Mouse (Mus musculus): ENCODE results near the gene Man1c1.

Gene Man1c1

DNA sequence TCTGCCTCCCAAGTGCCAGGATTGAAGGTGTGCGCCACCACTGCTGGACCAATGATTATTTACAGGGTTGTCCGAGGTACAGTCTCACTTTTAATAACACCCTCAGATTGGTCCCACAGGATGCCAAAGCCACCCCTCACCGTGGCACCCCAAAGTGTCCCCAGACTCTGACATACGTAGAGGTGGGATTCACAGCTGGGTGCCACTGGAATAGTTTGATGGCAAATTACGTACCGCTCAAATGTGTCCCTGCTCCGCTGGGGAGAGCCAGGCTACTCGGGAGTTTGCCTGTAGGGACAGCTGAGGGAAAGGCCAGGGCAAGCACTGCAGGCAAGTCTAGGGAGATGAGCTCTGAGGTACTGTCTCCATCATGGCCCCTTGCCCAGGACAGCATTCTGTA lies 30.9 kb downstream of the Man1c1 start:
- no peak for DNase-seq

DNA sequence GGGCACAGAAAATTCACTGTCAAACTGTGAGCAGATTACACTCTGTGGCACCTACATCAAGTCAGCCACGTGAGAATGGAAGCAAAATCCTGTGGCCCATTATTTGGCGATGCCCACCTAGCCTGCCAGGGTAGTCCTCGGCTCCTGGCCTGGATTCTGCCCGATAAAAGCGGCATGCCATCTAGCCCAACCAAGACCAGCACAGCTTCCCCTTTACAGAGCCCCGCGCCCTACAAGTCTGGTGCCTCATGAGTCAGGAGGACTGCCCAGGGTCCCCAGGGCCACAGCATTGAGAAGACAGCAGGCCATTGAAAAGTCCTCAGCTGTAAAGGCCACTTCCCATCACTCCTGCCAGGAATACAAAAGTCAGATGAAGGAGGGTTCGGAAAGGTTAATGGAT lies 31.8 kb downstream of the Man1c1 start:
- DNase-seq: no peak

DNA sequence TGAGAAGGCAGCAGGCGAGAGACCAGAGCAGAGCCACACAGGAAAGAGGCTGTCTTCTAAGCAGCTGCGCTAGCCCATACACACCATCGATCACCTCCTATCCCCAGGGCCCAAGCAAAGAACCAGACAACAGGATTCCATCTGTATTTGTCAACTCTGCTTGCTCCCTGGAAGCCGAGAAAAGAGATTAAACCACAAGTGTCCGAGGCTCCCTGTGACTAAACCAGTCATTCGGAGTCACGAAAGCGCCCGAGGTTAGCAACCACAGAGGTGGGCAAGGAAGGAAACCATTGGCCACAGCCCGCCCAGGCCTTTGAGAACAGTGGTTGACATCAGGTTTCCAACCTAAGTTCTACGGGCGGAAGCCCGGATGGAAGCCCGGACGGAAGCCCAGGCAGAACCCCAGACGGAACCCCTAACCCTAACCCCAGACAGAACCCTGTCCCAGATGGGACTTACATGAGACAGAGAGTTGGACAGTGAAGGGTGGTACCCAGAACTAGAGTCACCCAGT lies 32.4 kb downstream of the Man1c1 start:
- no peak for DNase-seq

DNA sequence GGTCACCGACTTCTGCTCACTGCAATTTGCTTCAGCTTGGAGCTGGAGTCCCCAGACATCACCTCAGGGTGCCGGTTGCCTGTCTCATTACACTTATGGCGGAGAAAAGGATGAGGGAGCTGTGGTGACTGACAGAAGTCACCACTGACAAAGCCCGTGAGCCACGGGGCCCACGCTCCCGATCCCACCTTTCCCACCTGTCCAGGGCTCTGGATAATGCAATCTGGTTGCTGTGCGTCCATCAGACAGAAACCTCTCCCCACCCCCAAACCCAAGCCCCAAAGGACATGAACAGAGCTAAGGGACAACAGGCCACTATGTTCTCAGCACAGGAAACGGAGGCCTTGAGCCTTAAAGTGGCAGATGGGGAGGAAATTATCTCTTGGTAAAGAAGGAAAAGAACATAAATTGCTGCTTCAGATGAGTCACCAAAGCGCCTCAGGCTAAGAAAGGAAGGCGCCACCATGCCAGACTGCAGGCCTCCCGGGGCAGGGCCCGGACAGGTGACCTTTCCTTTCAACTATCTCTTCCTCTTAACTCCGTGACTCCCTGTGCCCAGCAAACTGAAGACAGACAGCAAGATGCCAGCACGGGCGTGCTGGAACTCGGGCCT lies 34.2 kb downstream of the Man1c1 start:
- DNase-seq: peak; percentile 45

- DNase-seq: no peak
Observed at GRCm38 (mm10) chr4:134668355-134669028, 35.6 kb downstream of the Man1c1 start.

- no peak for DNase-seq
Observed at GRCm38 (mm10) chr4:134666391-134666790, 37.7 kb downstream of the Man1c1 start.

GRCm38 (mm10) chr4:134663052-134663451 lies 41.0 kb downstream of the Man1c1 start:
- DNase-seq: no peak

DNA sequence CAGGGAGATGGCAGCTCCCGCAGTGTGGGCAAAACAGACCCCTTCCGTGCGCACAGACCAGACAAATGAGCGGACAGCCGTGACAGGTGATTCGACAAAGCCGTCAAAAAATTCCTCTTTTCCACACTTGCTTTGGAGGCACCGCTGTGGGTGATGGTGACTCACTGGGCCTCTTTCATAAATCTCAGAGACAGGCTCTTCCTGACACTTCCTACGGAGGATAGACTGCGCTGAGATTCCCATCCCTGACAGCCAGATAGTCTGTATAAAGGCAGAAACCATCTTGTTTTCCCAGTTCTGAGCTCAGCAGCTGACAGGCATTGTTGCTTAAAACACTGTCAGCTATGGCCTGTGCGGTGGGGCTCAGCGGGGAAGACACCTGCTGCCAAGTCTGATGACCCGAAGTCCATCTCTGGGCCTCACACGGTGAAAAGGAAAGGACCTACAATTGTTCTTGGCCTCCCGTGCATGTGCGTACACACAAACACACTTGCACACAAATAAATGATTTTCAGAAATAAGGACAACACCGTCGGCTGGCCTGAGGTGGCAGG lies 43.4 kb downstream of the Man1c1 start:
- peak; percentile 23 for DNase-seq

DNA sequence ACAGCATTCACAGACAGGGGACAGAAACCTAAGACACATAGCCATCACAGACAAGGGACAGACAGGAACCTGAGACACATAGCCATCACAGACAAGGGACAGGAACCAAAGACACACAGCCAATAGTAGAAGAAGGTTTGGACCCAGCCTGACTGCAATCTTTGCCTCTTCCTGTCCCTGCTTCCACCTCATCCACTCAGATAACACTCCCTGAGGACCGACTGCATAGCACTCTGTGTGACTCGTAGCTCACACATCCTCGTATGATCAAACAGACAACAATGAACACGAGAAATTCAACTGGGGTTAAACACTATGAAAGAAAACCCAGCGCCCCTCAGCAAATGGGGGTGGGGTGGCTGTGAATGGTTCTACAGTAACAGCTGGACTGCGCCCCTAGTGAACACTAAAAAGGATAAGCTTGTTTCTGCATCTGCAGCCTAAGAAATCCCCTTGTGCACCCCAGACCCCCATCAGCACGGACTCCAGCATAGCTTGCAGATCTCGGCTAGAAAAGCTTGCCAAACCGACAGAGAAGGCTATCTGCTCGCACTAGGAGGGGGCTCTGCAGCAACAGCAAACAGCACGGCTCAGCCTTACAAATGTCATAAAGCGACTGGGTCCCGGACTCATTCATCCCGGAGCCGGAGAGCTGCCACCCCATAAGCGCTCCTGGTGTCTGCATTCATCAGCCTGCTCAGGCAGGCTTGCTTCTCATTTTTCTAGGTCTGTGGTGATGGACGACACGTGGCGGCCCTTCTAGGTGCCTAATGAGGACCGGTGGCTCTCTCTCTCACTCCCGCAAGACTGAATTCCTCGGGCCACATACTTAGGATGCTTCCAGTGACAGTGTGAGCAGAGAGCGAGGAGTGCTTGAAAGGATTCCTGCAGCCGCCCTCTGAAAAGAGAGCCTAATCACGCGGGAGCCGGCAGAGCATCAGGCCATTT lies 44.5 kb downstream of the Man1c1 start:
- no peak for DNase-seq

- DNase-seq: no peak
Observed at GRCm38 (mm10) chr4:134657473-134657872, 46.6 kb downstream of the Man1c1 start.

DNA sequence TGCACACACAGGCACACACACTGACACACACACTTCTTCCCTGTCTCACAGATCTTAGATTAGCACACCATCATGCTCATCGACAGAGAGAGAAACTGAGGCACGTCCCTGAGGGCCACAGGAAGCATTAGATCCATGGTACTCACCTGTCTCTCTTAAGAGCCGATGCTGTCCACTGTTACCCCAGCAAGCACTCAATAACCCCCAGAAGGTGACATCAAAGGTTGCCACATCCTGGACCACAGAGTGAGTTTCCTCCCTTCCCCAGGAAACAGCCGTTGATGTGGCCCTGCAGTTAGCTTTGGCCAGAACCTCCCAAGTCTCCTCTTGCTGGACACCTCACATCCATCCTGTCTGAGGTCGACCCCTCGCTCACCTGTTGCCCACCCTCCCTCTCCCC lies 49.7 kb downstream of the Man1c1 start:
- DNase-seq: no peak

DNA sequence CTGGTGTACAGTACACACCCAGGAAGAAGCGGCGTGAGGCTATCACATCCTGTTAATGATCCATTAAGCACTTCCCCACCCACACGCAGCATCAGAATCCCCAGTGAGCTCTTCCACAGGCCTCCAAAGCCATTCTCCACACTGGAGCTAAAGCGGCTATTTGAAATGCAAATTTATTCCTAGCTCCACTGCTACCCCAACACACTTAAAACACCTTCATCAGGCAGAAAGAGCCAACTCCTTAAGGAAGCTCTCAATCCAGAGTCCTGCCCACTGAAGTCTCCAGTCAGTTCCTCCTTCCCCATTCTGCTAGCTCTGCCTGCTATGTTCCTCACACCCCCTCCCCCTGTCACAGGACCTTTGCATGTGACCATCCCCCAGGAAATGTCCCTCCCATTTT lies 51.4 kb downstream of the Man1c1 start:
- no peak for DNase-seq

DNA sequence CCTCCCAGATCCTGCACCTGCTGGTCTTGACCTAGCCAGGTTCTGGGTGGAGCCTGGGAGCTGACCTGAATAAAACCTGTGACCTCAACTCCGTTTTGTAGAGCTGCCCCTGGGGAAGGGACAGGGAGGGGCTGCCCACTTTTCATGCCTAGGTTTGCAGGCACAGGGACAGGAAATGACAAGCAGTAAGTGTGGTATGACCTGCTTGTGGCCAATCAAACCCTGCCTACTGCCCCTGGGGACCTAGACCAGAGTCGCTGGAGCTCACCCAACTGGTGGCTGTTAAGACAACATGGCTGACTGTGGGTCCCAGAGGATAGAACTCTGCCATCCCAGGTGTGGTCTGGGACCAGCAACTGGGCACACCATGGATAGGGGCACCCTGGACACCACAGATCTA lies 51.9 kb downstream of the Man1c1 start:
- no peak for DNase-seq

DNA sequence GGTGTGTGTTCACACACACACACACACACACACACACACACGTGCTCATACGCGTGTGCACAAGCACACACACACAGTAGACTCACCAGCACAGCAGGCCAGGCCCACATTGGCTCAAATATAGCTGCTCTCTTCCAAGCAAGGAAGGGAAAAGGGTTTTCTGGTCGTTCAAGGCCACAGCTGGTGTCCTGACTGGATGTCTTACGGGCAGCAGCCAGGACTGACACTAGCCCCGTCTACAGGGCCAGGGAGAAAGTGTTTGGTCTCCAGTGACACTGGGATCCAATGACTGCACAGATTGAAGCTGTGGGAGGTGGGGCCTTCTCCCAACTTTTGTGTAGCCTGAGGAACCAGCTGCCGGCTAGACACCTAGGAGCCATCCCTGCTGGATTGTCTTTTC lies 52.7 kb downstream of the Man1c1 start:
- DNase-seq: no peak

GRCm38 (mm10) chr4:134645042-134645948 lies 58.8 kb downstream of the Man1c1 start:
- no peak for DNase-seq

GRCm38 (mm10) chr4:134644410-134644809 lies 59.7 kb downstream of the Man1c1 start:
- DNase-seq: no peak

GRCm38 (mm10) chr4:134641711-134642516 lies 62.2 kb downstream of the Man1c1 start:
- DNase-seq: no peak

DNA sequence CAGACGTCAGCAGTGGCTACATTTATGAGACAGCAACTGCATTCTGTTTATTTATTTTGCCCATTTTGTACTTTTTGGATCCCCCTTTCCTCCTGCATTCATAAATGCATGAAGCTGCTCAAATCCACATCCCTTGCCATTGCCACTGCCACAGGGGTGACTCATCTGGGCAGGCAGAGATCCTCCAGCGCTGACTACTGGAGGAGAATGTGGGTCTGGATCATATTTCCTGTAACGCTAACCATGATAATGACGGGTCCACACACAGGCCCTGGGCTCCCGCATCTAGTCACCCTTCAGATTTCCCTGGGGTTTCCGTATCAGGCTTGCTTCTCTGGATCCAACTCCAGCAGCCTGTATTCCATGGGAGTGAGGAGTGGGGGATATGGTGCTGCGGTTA lies 64.8 kb downstream of the Man1c1 start:
- no peak for DNase-seq

DNA sequence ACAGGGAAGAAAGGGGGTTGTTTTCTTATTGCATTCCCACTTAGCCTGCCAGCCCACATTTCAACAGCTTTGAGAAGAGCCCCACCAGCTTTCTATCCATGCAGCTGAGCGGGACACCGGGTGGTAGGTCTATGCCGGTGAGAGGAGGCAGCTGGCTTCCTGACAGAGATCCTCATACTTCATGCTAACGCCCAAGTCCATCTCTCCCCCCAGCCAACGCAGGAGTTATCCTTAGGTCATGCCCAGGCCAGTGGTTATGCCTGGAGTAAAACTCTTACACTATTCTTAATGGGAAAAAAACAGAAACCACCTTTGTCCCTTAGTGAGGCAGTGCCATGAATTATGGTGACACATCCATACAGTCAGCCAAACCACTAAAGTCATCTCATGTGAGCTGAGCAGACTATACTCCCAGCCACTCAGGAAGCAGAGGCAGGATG lies 66.0 kb downstream of the Man1c1 start:
- peak; percentile 25 for DNase-seq

GRCm38 (mm10) chr4:134636406-134636805 lies 67.7 kb downstream of the Man1c1 start:
- DNase-seq: no peak

GRCm38 (mm10) chr4:134634001-134634400 lies 70.1 kb downstream of the Man1c1 start:
- no peak for DNase-seq
